Mouse (Mus musculus) embryonic facial prominence, embryonic 13.5 days (tissue): Measurements from ENCODE around the gene Polr2j. TPM values are rescaled to one million over a fixed set of nuclear protein-coding genes. Genes with fewer than 3 reads are reported as not detected.

Experiments
- ATAC-seq: fragments of 200-750 bp; cut with Nextera tagmentation; 2 replicates; pipeline ENCODE4 v1.8.0; 2017; ENCODE audit warnings: low read depth; ENCODE audit not compliant: insufficient number of reproducible peaks, insufficient read depth, low FRiP score, low TSS enrichment
- H3K27ac ChIP-seq: fragments of 300-500 bp; sonication (generic); 2 replicates; pipeline ENCODE4 v1.5.1; 2015; ENCODE audit warnings: moderate library complexity, mild to moderate bottlenecking, inconsistent platforms
- H3K27me3 ChIP-seq: fragments of 300-500 bp; sonication (generic); 2 replicates; pipeline ENCODE4 v1.6.1; 2015; ENCODE audit warnings: mild to moderate bottlenecking, inconsistent platforms
- H3K36me3 ChIP-seq: fragments of 300-500 bp; sonication (generic); 2 replicates; pipeline ENCODE4 v1.6.1; 2015; ENCODE audit warnings: mild to moderate bottlenecking, inconsistent platforms
- H3K4me1 ChIP-seq: fragments of 300-500 bp; sonication (generic); 2 replicates; pipeline ENCODE4 v1.6.1; 2015; ENCODE audit warnings: inconsistent platforms
- H3K4me2 ChIP-seq: fragments of 300-500 bp; sonication (generic); 2 replicates; pipeline ENCODE4 v1.6.1; 2015; ENCODE audit warnings: moderate library complexity, mild to moderate bottlenecking, inconsistent platforms
- H3K4me3 ChIP-seq: fragments of 300-500 bp; sonication (generic); 2 replicates; pipeline ENCODE4 v1.5.1; 2015; ENCODE audit warnings: mild to moderate bottlenecking, inconsistent platforms
- H3K9ac ChIP-seq: fragments of 300-500 bp; sonication (generic); 2 replicates; pipeline ENCODE4 v1.6.1; 2015; ENCODE audit warnings: mild to moderate bottlenecking, inconsistent platforms
- H3K9me3 ChIP-seq: fragments of 300-500 bp; sonication (generic); 2 replicates; pipeline ENCODE4 v1.6.1; 2016; ENCODE audit warnings: inconsistent platforms
- WGBS: fragments of 180-500 bp; shearing (Covaris S2); methylation state at CpG from one replicate; pipeline ENCODE4 v1.1.7; 2015; ENCODE audit warnings: mixed read lengths; 5-methylcytosine and 5-hydroxymethylcytosine counted together
- microRNA-seq: library from miRNA; unstranded; fragments of <30 nt; microRNA quantifications from one replicate; pipeline ENCODE4, GENCODE M21; 2016
- polyA plus RNA-seq: library from polyadenylated mRNA; unstranded; fragments of >200 nt; fragmentation: Nextera tagmentation; extraction: Ambion mirVana; gene quantifications from 2 replicates; pipeline ENCODE4 v1.2.1, GENCODE M21; 2015

Polr2j gene
- polyA plus RNA-seq, 1 experiment from 2014 or later: 243 TPM

DNA sequence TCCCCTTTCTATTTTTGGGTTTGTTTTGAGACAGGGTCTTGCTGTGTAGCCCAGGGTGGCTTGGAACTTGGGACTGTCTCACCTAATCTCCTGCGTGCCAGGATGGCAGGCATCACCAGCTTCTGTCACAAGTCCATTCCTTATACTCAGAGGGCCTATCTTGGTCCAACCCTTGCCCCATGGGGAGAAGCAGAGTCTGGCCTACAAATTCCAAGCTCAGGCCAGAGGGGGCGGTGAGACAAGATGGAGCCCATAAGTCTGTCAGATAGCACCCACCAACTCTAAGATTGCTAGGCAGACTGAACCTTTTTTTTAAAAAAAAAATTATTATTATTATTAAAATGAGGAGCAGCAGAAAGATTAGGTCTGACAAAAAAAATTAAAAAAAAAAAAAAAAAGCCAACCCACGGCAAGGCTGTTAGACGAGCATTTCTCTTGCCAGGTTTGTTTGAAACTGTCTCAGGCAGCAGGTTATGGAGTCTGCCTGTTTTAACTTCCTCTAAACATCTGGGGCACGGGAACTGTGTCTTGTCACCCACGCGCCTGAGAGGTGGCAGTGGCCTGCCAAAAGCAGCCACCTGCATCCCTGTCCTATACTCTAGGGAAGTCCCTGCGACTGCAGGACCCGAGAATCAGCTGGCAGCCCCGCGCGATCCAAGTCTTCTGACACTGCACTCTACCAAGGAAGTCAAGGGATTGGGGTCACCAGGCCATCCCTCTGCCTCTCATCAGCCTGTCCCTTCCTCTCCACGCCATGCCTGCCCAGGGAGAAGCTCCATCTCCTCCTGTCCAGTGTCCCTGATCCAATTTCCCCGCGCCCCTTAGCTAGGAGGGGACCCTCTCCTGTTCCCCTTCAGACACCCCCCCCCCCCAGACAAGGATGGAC, 53.4 kb downstream of the Polr2j start:
- 0 out of 2 replicates have a peak overlapping the region, but pooled peaks have one; percentile 75 for H3K27ac ChIP-seq
- peak; percentile 7; the same call in 1 of the 2 replicates for ATAC-seq

DNA sequence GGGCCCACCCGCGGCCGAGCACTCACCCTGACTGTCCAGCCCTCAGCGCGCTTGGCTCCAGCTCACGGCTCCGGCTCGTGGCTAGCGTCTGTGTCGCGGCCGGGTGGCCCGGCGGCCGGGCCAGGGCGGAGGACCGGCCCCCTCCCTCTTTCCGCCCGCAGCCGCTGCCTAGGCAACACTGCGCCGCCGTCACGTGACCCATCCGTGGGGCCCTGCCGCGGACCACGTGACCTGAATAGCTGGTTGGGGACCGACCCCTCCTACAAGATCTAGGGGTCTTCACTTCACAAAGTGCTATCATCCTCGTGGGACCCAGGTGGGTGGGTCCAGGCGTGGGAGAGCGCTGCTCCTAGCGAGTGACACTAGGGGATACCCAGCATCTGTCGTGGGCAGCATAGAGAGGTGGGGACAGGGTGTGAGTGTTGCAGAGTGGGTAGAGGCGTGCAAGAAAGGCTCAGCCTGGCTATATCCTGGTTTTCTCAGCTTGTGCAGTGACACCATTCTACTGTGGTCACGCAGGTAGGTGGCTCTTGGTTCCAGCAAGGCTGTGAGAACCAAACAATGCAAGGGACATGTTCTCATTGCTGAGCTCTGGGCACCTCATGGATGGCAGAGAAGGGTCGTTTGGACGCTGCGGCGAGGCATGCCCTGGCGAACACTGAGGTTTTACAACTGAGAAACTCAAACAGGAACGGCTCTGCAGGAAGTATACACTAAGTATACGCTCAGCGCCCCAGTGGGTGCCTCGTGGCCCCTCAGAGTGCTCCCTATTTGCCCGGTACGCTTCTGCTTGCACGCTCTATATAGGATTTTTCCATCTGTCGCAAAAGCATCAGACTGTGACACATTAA, 54.3 kb downstream of the Polr2j start, which contains the start of gene Orai2:
Gene Orai2 (minus strand): TSS at position 202 of the 851 bp plus-strand sequence.
- Histone ChIP-seq H3K9me3 (no peaks in the 10 kb centered on the region), H3K27me3 (no peaks in the 10 kb centered on the region), H3K4me1 (peaks cover 24% of the 10 kb centered on the region), H3K4me3 (peak within 1 kb of the TSS; percentile 62), H3K4me2 (peak within 1 kb of the TSS; percentile 92), H3K36me3 (peaks cover 12% of the 10 kb centered on the region), H3K9ac (peak within 1 kb of the TSS; percentile 81), H3K27ac (peak within 1 kb of the TSS; percentile 75)
- 5% methylated on average over 48 of the region's 49 CpGs for WGBS
- ATAC-seq: peak; percentile 81

More for the DNA sequence above, 53.4 kb downstream of the Polr2j start:
- 11% methylated on average over 15 of the region's 15 CpGs for WGBS
- peaks cover 24% of the 10 kb centered on the region for H3K4me1 ChIP-seq
- H3K9me3 ChIP-seq: no peaks in the 10 kb centered on the region
- H3K27me3 ChIP-seq: no peaks in the 10 kb centered on the region
- H3K9ac ChIP-seq: peak overlapping the region; percentile 81
- H3K4me3 ChIP-seq: peak overlapping the region; percentile 62
- H3K36me3 ChIP-seq: peaks cover 12% of the 10 kb centered on the region
- H3K4me2 ChIP-seq: peak overlapping the region; percentile 92

DNA sequence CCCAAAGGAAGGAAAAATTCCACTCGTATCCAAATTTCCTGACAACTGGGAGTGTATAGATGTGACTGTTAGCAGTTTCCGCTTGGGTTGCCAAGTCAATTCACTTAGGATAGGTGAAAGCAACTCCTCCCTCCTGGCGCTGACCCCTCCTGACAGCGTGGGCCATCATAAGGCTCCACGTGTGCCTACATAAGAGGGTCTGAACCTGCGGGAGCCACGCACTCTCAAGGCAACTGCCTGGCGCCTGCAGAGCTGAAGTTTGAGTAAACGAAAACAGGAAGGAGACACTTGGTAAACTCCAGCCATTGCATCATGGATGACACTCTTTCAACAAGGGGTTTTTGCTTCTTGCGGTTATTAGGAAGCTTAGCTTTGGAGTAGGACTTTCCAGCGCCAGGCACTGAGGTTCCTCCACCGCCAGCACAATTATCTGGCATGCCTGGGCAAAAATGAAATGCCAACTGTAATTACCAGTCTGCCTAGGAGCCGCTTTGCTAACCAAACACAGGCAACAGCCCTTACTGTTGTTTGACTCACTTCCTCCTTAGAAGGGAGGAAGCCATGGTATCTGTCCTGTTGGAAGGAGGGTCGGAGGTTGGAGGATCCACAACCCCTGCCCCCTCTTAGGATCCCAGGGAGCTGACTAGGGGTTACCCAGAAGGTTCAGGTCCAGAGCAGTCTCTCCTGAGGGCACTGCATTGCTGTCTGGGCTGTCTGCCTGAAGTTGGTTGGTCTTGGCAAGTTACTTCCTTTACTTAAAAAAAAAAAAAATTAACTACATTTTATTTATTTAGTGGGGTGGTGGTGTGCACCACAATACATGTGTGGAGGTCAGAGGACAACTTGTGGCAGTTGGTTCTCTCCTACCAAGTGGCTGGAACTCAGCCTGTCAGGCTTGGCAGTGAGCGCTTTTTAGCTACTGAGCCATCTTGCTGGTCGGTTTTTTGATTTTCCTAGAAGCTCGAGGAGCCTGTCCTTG, 55.2 kb downstream of the Polr2j start:
- H3K36me3 ChIP-seq: peaks cover 12% of the 10 kb centered on the region
- 30% methylated on average over 17 of the region's 17 CpGs for WGBS

More for the DNA sequence above, 55.2 kb downstream of the Polr2j start:
- H3K27me3 ChIP-seq: no peaks in the 10 kb centered on the region
- no peaks in the 10 kb centered on the region for H3K9me3 ChIP-seq
- H3K4me2 ChIP-seq: peak overlapping the region; percentile 92
- no peak for ATAC-seq
- peak overlapping the region; percentile 62 for H3K4me3 ChIP-seq
- H3K4me1 ChIP-seq: peaks cover 24% of the 10 kb centered on the region
- H3K9ac ChIP-seq: peak overlapping the region; percentile 81
- peak overlapping the region; percentile 75 for H3K27ac ChIP-seq

Small RNA genes within 50 kb of the gene (microRNA-seq; reads per million reads assigned to microRNA genes)
- 0.55 reads per million for gene Mir7035

Other genes starting within 250 kb of the Polr2j start
- 107 and 149 TPM in 2 replicates for gene Hspb1, start 228.7 kb upstream of the Polr2j start, polyA plus RNA-seq
- 164 and 178 TPM in 2 replicates for gene Ywhag, start 182.0 kb upstream of the Polr2j start, polyA plus RNA-seq
- gene Ssc4d, start 142.1 kb upstream of the Polr2j start, polyA plus RNA-seq: 3.9 TPM in 2 replicates
- not detected in 2 replicates for gene Zp3, start 136.5 kb upstream of the Polr2j start, polyA plus RNA-seq
- 31.0 and 34.8 TPM in 2 replicates for gene Dtx2, start 121.8 kb upstream of the Polr2j start, polyA plus RNA-seq
- gene Upk3b, start 78.1 kb upstream of the Polr2j start, polyA plus RNA-seq: 0.06 and 0.29 TPM in 2 replicates
- gene Upk3bl, start 62.1 kb upstream of the Polr2j start, polyA plus RNA-seq: 6.2 and 6.3 TPM in 2 replicates
- gene Rasa4, start 32.7 kb upstream of the Polr2j start, polyA plus RNA-seq: 10.8 and 12.7 TPM in 2 replicates
- gene Lrwd1, start 19.4 kb downstream of the Polr2j start, polyA plus RNA-seq: 41.7 and 42.1 TPM in 2 replicates
- 26.1 and 27.1 TPM in 2 replicates for gene Alkbh4, start 19.5 kb downstream of the Polr2j start, polyA plus RNA-seq
- 13.3 and 17.7 TPM in 2 replicates for gene Orai2, start 54.1 kb downstream of the Polr2j start, polyA plus RNA-seq
- 53.0 and 57.5 TPM in 2 replicates for gene Prkrip1, start 82.3 kb downstream of the Polr2j start, polyA plus RNA-seq
- gene Sh2b2, start 129.9 kb downstream of the Polr2j start, polyA plus RNA-seq: 7.9 and 8.0 TPM in 2 replicates